Mouse (Mus musculus) limb, embryonic 11.5 days (tissue): ENCODE results near the gene Tm7sf3. TPM values are rescaled to one million over a fixed set of nuclear protein-coding genes. Genes with fewer than 3 reads are reported as not detected.

Experiments used
- polyA plus RNA-seq: library from polyadenylated mRNA; unstranded; fragments of >200 nt; fragmentation: Nextera tagmentation; extraction: Ambion mirVana; gene quantifications from 2 replicates; pipeline ENCODE4 v1.2.1, GENCODE M21; 2014

Tm7sf3 gene
- polyA plus RNA-seq, 1 experiment from 2014 or later = 27.6 TPM

Other genes starting within 250 kb of the Tm7sf3 start
- gene Itpr2, start 140.6 kb downstream of the Tm7sf3 start, polyA plus RNA-seq = 5.7 and 6.4 TPM in 2 replicates
- gene Fgfr1op2, start 65.6 kb downstream of the Tm7sf3 start, polyA plus RNA-seq = 92.1 and 95.1 TPM in 2 replicates
- gene Ints13, start 65.0 kb downstream of the Tm7sf3 start, polyA plus RNA-seq = 98.5 and 100 TPM in 2 replicates
- gene Med21, start 277 bp downstream of the Tm7sf3 start, polyA plus RNA-seq = 135 and 142 TPM in 2 replicates
- gene Stk38l, start 82.2 kb upstream of the Tm7sf3 start, polyA plus RNA-seq = 20.4 and 25.4 TPM in 2 replicates
- gene Arntl2, start 153.2 kb upstream of the Tm7sf3 start, polyA plus RNA-seq = 2.4 and 3.1 TPM in 2 replicates
- gene Smco2, start 207.3 kb upstream of the Tm7sf3 start, polyA plus RNA-seq = not detected in 2 replicates
- 43.4 and 44.4 TPM in 2 replicates for gene Ppfibp1, start 245.7 kb upstream of the Tm7sf3 start, polyA plus RNA-seq